Mouse (Mus musculus): ENCODE data around the gene Adamts18.

DNA sequence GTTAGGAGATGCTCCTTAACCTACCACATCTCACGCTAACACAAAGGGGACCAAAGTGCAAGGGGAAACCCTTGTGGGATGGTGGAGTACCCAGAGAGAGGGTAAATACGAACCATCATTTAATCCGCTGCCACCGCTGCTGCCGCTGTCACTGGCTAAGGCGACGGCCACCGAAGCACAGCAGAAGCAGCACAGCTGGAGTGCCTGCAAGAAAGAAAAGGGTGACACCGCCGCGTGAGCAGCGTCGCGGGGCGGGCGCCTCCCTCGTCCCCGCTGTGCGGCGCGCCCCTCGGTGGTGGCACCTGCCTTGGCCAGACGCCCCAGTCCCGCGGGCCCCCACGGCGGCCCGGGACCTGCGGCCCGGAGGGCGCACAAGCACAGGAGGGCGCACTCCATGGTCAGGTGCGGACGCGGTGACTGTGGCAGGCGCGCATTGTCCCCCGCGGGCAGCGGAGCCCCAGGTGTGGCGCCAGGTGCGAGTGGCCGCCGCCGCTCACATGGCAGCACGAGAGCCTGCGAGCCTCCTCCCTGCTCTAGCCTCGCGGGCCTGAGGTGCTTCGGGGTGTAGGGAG lies 371 bp downstream of the Adamts18 start:
- TF ChIP-seq CTCF (IDR thresholded peaks at IDR 0.05; ENCODE audit: low read depth, low read length) (no peak), GATA1 (IDR thresholded peaks at IDR 0.05; ENCODE audit: borderline replicate concordance, low read length) (no peak), TAL1 (conservative IDR thresholded peaks at IDR 0.05; ENCODE audit: low read depth, low read length) (no peak), GATA2 (IDR thresholded peaks at IDR 0.05; ENCODE audit: borderline replicate concordance, low read depth, low read length) (no peak)
